Mouse (Mus musculus): ENCODE measurements around the gene Rgl1.

DNA sequence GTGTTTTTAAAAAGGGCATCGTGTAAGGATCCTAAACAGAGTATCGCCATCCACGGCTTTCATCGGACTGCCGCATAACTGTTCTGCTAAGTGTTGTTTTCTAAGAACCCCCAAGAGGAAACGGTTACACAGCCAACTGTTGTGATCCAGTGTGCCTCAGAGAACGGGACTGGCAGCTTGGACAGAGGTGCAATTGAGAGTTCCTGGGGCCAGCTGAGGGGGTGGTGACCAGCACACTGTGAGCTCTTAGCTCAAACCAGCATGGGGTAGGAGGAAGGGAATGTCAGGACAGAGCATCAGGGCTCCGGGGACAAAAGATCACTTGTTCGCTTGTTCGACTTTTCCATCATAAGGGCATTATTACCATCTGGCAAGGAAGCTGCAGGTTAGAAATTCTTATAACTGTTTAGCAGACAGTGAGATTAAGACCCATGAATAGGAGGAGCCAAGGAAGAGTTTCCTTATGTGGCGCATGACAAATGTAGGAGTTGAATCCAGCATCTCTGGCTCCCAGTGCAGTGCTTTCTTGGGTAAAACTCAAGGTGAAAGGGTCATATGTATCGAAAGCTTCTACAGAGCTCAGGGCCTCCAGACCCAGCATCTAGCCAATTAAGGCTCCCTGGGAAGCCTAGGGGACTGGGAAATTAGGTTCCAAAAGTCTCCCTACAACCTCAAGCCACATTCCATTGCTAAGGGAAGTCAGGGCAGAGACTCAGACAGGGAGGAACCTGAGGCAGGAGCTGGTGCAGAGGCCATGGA is 26.8 kb upstream of the Rgl1 start:
- TF ChIP-seq POLR2A (IDR thresholded peaks at IDR 0.05; ENCODE audit: extremely low read depth, insufficient read depth, low read length) (no peak), CTCF (IDR thresholded peaks at IDR 0.05; ENCODE audit: extremely low read depth, insufficient read depth, low read length) (no peak)
